Mouse (Mus musculus) ES-E14 (cell line): ENCODE data around the gene Neurl4.

Experiments used
- HCFC1 ChIP-seq: IDR thresholded peaks from 2 replicates; pipeline ENCODE4 v1.6.1; 2012; ENCODE audit warnings: low read length, inconsistent platforms, borderline replicate concordance; ENCODE audit not compliant: insufficient read depth
- ZC3H11A ChIP-seq: IDR thresholded peaks from 2 replicates; pipeline ENCODE4 v1.6.1; 2012; ENCODE audit warnings: low read depth, mild to moderate bottlenecking, inconsistent platforms, low read length, borderline replicate concordance

DNA sequence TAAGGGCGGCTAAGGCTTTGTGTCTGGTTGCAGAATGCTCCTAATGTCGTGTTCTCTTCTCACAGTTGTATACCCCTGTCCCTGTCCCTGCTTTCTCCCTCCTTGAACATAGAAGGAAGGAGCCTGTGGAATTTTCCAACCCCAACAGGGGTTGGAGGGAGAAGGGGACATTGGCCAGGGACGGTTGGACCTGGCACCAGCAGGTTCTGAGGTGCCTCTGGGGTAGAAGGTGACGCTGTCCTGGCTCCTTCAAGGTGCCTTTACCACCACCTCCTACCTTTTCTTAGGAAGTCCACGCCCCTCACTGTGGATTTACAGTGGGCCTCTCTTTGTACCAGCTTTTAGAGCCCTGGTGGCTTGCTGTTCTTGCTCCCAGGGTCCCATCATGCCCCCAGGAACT is 37.0 kb downstream of the Neurl4 start:
- no peak for TF ChIP-seq ZC3H11A
- TF ChIP-seq HCFC1: no peak
